Mouse (Mus musculus) heart, adult 8-10 months (tissue): ENCODE measurements around the gene Pax1. TPM values are rescaled to one million over a fixed set of nuclear protein-coding genes. Genes with fewer than 3 reads are reported as not detected.

Experiments
- DNase-seq: peaks from one replicate; pipeline ENCODE4 v3.0.0; 2022; ENCODE audit warnings: low spot score
- total RNA-seq, 4 experiments: library from RNA; stranded (reverse); gene quantifications; 2 replicates each; pipeline ENCODE4 v1.2.4; 2022

The Pax1 gene
- total RNA-seq, 4 experiments from 2014 or later: not detected

GRCm38 (mm10) chr2:147372947-147373666 is 11.4 kb downstream of the Pax1 start:
- DNase-seq: no peak

- no peak for DNase-seq
These were observed 11.9 kb downstream of the Pax1 start for GRCm38 (mm10) chr2:147373667-147374007.

GRCm38 (mm10) chr2:147374245-147374644 is 12.5 kb downstream of the Pax1 start:
- DNase-seq: no peak

GRCm38 (mm10) chr2:147375019-147375715 is 13.4 kb downstream of the Pax1 start:
- no peak for DNase-seq

- no peak for DNase-seq
These were observed 17.2 kb downstream of the Pax1 start for GRCm38 (mm10) chr2:147378934-147379333.

GRCm38 (mm10) chr2:147383373-147383772 is 21.6 kb downstream of the Pax1 start:
- DNase-seq: no peak

GRCm38 (mm10) chr2:147386949-147387348 is 25.2 kb downstream of the Pax1 start:
- no peak for DNase-seq

GRCm38 (mm10) chr2:147409323-147409722 is 47.6 kb downstream of the Pax1 start:
- no peak for DNase-seq

GRCm38 (mm10) chr2:147415037-147415436 is 53.3 kb downstream of the Pax1 start:
- DNase-seq: no peak

- DNase-seq: no peak
These were observed 63.0 kb downstream of the Pax1 start for GRCm38 (mm10) chr2:147424582-147425255.

- DNase-seq: no peak
These were observed 68.1 kb downstream of the Pax1 start for GRCm38 (mm10) chr2:147429607-147430356.

- no peak for DNase-seq
These were observed 71.4 kb downstream of the Pax1 start for GRCm38 (mm10) chr2:147433120-147433519.

Other genes with a start within 250 kb of the Pax1 start
- gene Nkx2-2, start 167.7 kb upstream of the Pax1 start, total RNA-seq: not detected